Mouse (Mus musculus) megakaryocyte-erythroid progenitor cell, adult 5-6 weeks (primary cell): ENCODE measurements at regions not wholly inside any gene's neighbourhood (a gene's known extent, or its start where the extent isn't known, plus 50 kb on each side); places are given as distances from the start of the nearest gene placed in this dataset.

ENCODE experiments used
- ATAC-seq: replicated peaks from 2 replicates; pipeline ENCODE4 v1.8.0; 2016; ENCODE audit warnings: mild to moderate bottlenecking, inconsistent platforms; ENCODE audit not compliant: severe bottlenecking, poor library complexity, low FRiP score, low TSS enrichment

DNA sequence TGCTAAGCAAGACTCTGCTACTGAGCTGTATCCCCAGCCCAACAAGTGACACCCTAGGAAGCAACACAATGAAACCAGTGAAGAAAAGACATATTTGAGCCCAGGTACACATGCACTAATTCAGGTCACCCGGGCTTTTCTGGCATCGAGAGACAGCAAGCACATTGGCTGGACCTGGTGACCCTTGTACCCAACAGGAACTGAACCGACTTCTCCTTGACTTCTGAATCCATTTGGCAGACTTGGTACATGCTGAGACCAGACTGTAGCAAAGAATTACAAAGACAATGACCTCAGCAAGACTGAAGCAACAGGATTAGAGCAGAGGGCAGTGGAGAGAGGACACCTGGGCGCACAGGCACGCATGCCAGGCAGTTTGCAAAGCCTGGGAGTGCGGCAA is 79.1 kb downstream of the Sema4f start:
- ATAC-seq, result no peak

DNA sequence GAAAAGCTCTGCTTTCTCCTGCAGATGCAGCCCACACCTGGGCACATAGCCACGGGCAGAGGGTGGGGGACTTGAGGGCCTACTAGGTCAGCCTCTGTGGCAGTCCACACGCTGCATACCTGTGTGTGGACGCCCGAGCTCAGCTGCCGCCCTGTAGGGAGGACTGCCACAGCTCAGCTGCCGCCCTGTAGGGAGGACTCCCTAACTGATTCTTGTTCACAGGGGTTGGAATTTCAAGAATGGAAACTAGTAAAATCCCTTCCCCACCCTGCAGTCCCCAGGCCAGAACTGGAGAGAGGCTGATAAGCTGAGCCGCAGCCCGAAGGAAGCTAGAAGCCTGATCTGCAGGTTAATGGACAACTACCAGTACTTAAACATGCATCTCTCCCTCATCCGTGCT is 82.0 kb upstream of the Hk2 start:
- ATAC-seq, result no peak

DNA sequence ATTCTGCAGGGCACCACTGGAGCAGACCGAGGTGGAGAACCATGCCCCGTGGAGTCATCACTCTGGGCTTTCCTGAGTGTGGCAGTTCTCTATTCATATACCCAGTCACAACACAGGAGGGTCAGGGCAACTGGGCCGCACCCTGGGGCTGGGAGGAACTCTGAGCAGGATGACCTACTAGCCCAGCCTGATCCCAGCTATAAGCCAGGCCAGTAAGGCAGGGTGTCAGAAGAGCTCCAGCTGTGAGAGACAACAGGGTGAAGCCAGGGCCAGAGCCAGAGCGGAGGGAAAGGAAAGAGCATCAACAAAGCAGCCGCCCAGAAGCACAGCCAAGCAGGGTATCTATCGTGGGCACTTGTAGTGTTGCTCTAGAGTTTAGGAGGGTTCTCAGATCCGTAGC is 81.1 kb upstream of the Hk2 start:
- ATAC-seq, result no peak

DNA sequence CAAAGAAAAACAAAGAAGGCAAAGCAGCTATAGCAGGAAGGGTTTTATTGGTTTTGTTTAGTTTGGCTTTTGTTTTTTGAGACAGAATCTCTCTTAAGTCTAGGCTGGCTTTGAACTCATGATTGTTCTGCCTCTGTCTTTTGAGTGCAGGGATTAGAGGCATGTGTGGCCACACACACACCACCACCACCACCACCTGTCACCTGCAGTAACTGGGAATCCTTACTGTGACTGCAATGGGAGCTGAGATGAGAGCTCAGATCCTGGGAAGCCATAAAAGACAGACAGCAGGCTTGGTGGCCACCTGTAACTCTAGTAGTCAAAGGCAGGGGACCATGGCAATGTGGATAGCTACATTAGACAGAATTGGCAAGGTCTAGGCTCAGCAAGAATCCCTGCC is 80.5 kb upstream of the Hk2 start:
- no peak for ATAC-seq

DNA sequence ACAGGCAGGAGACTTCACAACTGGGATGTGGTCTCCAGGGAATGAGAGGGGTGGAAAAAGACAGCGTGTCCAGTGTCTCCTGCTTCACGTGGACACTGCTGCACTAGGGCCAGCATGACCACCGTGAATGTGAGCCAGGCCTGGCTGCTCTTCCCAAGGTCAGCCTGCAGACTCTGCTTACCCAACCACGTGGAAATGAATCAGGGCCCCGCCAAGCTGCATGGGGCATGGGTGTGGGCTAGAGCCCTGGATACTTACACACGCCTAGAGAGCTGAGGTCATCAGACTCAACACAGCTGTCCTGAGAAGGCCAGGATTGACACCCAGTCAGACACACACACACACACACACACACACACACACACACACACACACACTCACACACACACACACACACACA is 80.1 kb upstream of the Hk2 start:
- ATAC-seq, result no peak

DNA sequence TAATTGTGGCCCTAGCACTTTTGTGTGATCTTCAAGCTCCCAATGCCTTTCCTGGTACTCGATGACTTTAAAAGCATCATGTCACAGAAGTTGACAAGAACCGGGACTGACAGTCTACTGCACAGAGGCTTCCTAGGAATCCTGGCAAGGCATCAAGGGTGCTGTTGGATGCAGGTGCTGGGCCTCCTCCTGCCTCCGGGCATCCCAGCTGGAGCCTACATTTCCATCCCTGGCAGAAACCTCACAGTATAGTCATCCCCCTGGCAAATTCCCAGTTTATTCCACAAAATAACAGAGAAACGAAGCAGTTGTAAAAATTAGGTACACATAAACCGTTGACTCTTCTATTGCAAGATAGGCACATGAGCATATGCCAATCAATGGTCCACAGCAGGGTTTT is 78.8 kb upstream of the Hk2 start:
- no peak for ATAC-seq

DNA sequence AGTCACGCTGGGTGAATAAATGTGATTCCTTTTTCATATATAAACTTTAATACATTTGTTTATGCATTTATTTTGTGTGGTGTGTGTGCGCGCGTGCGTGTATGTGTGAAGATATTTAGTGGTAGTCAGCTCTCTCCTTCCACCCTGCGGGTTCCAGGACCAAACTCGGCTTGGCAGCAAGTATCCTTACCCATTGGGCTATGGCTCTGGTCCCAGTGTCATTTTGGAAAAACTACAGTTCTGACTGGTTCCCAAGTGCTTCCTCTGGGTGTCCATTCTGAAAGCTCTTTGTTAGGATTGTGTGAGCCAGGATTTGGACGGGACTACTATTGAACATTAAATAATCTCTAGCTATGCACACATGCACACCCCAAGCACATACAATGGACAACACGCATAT is 76.3 kb upstream of the Hk2 start:
- no peak for ATAC-seq

DNA sequence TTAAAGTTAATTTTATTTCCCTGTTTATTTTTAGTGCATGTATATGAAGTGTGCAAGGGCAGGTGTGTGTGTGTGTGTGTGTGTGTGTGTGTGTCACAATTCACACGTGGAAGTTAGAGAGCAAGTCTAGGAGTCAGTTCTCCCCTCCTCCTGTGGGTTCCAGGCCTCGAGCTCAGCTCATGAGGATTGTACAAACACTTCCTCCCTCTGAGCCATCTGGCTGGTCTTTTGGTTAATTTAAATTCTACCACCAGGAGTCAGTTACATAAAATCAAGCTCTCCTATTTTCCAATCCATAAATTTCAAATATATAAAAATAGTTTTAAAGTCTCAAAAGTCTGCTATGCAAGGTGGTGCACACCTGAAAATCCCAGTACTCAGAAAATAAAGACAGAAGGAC is 73.3 kb upstream of the Hk2 start:
- ATAC-seq, result no peak

DNA sequence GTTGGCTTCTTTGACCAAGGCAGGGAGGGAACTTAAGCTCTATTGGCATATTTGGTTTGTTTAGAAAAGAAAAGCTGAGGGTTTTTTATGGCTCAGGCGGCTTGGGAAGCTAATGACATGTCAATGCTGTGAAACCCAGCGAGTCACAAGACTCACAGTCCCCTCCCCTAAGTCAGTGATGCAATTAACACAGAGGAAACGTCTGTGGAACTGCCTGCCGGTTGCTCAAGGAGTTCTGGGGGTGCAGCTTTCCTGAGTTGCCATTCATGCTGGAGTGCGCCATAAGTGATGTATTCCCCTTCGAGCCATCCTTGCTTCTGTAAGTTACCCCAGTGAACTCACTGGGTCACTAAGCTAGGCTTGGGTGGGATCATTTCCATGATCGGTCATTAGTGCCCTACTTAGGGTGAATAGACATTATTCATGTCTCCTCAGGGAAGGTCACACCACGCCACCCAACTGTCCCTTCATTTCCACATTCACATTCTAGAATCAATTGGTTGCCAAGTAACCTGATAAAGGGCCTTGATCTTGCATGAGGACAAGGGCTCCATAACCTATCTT is 72.4 kb upstream of the Hk2 start:
- ATAC-seq, result no peak

DNA sequence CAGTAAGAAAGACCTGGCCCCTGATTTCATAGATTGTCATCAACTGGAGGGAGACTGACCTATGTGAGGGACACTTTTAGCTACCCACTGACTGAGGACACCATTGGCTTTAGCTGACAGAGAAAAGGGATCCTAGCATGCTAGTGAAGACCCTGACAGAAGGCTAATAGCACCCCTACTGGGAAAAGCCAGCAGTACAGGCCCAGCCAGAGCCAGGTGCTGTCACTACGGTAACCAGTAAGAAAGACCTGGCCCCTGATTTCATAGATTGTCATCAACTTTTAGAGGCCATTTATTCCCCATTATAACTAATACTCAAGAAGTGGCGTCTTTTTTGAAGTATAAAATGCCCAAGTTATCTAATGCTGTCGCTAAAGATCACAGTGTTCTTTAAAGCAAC is 70.2 kb upstream of the Hk2 start:
- 0 out of 2 replicates have a peak, but pooled peaks have one; percentile 64 for ATAC-seq

DNA sequence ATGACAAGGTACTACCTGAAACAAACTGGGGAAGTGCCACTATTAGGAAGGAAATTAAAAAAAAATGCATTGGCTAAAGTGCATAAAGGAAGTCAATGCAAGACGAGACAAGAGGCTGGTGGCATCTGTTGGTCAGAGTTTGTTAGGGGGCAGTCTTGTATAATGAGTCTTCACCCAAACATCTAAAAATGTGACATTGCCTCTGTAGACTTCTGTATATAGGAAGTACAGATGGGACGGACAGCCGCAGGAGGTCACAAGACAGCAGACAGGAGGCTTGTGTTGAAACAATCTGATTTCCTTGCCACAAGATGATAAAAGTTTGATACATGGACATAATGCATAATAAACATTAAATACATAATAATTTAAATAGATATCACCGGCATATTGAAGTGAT is 69.6 kb upstream of the Hk2 start:
- no peak for ATAC-seq

DNA sequence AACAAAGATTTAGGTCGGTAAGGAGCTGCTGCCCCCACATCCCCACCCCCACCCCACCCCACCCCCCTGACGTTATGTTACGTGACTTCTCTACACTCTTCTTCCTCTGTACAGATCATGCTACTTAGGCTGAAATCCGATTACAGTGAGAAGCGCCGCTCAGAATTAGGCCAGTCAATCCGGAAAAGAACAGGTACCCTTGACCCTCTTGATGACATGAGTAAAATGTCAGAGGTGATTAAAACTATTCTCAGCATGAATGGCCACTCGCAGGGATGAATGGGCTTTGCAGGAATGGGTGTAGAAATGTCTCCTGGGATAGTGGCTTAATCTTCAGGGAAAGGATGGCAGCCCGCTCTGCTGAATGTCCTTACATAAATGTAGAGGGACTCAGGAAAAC is 63.0 kb upstream of the Hk2 start:
- no peak for ATAC-seq

DNA sequence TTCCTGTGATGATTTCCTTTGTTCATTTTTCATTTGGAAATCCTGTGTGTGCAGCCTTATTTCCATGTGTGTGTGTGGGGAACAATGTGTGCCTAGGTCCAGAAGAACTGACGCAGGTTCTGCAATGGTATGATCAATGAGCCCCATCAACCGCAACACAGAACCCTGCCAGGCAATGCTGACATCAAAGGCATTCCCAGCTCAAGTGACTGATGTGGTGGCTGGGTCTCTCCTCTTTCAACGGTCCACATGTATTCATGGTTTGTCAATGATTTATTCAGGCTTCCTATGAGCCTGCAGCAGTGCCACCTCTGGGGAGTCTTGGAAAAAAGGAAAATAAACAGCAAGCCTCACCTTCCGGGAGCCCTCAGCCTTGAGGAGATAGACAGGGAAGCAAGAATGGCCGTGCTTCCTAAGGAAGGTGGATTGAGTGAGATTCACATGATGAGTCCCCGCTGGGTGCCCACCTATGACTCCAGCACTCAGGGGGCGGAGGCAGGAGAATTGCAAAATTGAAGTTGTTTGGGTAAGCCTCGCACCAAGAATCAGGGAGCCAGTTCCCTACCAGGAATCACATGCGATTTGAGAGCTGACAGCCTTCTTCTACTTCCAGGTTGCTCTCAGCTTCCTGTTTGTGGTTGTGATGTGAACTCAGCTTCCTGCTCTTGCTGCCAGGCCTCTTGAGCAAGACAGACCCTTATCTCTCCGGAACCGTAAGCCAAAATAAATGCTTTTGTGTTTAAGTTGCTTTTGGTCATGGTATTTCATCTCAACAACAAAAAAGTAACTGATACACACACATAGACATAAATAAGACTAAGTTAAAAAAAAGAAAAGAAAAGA is 61.2 kb upstream of the Hk2 start:
- no peak for ATAC-seq

DNA sequence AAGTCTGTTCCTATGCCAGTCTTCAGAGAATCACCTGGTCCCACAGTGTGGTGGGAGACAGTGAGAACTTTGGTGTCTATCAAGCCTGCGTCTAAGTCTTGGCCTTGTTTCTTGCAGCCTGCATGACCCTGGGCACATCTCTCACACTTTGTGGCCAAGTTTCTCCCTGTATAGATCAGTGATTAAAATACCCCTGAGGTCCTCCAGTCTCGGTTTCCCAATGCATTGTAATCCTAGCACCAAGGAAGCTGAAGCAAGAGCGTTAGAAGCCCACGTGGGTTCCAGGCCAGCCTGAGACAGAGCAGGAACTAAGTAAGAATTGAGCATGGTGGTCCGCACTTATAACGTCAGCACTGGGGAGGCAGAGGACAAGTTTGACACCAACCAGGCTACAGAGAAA is 59.6 kb upstream of the Hk2 start:
- no peak for ATAC-seq

DNA sequence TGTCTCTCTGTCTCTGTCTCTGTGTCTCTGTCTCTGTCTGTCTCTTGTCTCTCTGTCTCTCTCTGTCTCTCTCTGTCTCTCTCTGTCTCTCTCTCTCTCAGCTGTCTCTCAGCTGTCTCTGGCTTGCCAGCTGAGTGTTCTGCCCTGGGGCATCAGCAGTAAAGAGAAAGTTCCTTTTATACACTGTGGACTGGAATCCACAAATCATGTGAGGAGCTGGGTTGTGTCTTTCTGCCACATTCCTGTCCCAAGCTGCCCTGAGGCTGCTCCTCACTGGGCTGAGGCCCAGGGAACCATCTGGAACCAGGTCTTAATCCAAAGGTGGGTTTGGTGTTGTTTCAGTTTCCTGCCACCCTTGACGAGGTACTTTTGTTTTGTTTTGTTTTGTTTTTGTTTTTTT is 57.0 kb upstream of the Hk2 start:
- ATAC-seq, result no peak

DNA sequence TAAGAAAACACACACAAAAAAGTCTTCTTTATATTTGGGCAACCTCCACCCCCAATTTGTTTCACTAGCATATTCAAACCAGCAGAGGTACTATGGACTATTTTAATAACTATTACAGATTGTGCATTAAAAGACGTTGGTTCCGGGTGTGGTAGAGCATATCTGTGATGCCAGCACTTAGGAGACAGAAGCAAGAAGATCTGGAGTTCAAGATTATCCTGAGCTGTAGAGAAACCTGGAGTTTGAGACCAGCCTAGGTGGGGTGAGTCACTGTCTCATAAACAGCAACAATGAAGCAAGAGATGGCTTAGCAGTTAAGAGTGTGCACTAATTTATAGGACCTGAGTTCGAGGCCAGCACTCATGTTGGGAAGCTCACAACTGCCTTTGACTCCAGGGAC is 50.4 kb upstream of the Hk2 start:
- ATAC-seq, result peak; percentile 84

DNA sequence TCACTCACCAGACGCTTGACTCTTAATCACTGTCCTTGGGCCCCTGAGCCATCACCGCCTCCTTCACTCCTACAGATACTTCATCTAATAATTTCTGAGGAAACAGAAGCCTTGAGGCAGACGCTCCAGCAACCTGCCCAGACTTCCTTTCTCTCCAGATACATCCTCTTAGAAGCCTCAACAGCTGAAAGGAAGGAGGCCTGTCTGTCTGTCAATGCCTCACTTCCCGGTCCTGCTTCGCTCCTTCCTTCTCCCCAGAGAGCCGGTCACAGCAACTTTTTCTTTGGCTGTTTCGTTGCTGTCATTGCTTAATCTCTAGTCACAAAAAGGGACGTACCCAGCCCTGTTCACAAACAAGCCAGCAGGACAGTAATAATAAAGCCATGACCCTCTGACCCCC is 50.0 kb upstream of the Hk2 start:
- ATAC-seq, result no peak
